Mouse (Mus musculus): ENCODE data around the gene Jph4.
A peak's percentile ranks its signal among the peaks of the same experiment; 100 is the strongest.

Jph4 gene

DNA sequence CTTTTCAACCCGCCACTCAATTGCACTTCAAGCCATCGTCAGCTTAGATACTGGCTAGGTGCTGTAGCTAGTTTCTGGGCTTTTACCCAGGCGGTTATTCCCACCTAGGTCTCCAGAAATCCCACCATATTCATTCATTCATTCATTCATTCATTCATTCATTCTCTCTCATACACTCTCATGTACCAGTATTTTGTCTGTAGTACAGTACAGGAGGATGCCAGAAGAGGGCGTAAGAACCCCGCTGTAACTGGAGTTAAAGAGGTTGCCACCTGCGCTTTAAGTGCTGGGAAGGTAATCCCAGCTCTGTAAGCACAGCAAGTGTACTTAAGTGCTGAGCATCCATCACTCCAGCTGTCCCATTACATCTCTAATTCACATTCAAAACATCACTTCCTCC, 22.8 kb downstream of the Jph4 start:
- DNase-seq = peak; percentile 52

DNA sequence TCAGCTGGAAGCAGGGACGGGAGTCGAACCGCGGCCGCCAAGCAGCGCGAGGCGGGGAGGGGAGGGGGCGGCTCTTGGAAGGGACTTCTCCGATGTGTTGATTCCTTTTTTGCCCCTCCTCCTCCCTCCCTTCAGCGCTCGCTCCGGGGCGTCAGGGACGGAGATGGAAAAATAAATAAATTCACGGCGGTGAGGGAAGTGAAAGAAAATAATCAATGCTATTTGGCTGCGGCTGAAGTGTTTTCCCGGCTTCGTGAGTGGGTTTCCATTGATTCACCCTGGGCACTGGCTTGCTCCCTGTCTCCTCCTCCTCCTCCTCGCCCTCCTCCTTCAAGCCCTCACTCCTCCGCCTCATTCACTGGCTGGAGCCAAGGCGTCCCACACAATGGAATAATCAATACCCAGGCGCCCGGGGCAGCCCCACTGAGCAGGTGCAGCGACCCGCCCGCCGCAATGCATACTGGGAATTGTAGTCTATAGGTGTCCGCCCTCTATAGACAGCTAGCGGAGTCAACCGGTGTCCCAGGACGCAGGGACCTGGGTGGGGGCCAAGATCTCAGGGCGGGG, 24.6 kb downstream of the Jph4 start, which contains the start of gene Zfhx2:
Zfhx2 (minus strand) TSS at position 314 of the 567 bp plus-strand sequence.
- peak; percentile 97 for DNase-seq

DNA sequence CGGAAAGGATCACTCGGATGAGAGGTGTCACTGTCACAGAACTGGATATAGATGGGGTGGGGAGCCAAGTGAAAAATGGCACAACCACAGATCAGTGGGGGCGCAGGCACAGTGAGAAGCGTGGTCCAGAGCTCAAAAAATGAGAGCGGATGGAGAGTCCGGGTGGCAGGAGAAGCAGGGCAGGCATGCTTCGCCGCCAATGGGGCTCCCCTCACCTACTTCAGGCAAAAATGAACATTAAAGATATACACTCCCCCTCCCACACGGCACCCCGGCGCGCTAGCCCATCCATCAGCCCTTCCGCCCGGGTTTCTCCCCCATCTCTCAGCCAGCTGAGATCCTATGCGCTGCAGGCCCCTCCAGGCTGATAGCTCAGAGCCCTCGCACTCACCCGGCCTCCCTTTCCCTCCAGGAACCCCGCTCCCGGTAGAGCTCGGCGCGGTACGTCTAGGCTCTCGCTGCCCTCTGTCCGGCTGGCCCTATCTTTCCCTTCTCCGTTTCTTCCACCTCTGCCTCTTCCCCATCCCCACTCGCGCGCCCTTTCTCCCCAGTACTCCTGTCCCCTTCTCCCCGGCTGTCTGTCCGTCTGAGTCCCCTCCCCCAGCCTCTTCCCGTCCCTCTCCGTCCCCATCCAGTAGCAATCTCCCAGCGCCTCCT, 25.4 kb downstream of the Jph4 start:
- peak; percentile 72 for DNase-seq

DNA sequence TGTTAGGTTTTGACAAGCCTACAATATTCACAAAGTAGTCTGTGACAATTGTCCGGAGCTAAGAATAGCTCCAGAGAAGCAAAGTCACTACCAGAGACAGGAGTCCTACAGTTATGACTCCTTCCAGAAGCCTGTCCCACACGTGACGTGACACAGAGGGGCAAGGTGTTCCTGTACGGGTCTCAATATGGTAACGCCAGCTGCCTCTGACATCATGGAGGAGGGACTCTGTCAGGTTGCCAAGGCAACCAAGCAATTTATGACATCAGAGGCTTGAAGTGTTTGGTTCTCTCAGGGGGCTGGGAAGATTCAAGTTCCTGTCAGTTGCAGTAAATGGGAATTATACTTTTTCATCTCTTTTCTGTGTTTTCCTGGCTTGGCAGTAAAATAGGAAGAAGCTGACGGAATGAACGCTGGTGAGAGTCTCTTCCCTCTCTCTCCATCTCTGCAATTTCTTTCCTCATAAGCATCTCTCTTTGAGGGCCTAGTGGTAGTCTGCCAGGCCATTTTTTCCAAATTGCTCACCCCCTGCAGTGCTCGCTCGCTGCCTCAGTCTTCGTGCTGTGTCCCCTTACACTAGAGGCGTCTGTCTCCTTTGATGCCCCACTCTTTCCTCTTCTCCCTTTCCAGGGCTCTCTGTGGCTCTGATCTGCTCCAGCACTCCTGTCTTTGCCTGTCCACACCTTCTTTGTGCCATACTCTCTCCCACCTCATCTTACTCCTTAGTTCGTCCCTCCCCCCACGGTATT, 27.4 kb downstream of the Jph4 start:
- peak; percentile 70 for DNase-seq

DNA sequence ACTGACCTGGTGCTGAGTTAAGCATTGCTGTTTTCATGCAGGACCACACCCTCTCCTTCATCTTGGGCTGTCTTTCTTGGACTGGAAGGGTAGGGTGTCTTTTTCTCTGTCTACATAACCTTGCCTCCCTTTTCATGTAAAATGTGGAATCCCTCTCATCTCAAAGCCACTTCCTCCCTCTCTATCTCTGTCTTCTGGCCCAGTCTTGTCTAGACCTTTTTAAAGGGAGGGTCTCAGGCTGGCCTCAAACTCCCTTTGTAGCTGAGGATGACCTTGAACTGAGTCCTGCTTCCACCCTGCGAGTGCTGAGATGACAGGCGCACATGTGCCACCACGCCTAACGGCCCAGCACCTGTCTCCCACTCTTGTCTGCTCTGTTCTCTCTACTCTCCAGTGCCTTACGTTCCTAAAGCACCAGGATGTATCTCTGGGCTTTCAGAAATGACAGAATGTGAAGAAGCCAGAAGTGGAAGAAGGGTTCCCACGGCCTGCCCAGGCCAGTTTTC, 30.7 kb downstream of the Jph4 start:
- DNase-seq = no peak

DNA sequence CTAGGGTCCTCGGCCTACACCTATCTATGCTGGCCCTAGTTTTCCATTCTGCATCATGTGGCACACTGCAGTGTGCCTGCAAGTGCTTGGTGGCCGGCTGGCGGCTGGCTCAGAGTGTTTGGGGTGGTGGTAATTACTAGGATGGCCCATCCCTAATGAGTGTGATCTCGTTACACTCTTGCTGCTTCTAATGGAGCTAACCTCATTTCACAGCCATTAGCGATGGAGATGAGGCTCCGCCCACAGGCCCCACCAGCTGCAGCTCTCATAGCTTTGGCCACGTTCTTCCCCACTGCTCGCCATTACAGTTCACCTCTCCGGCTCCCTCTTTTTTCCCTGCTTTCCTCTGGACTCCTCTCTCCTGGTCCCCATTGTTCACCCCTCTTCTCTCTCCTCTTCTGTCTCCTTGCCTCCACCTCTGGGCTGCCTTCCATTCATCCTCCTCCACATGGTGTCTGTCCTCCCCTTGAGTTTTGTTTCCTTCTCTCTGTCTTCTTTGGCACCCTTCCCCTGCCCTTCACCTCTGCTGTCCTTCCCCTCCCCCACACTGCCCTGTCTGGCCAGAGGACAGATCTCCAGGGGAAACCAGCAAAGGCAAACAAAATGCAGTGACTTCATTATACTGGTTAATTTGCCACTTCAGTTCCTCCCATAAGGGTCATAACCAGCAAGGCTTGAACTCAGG, 31.3 kb downstream of the Jph4 start:
- DNase-seq = peak; percentile 52

DNA sequence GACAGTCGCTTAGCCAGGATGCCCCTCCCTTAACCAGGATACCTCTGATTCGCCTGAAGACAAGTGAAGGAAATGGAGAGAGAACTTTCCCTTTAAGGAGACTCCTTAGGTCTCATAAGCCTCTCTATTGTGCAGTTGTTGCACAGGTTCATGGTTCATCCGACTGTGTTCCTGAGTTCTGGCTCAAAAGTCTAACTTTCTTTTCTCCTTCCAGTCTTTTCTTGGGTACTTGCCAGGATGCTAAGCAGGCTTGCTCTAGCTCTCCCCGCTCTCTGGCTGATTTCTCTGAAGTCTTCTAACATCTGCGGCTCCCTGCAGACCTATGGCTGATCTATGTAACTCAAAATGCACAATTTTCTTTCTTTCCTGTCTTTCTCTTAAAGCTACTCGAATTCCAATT, 33.3 kb downstream of the Jph4 start:
- no peak for DNase-seq

DNA sequence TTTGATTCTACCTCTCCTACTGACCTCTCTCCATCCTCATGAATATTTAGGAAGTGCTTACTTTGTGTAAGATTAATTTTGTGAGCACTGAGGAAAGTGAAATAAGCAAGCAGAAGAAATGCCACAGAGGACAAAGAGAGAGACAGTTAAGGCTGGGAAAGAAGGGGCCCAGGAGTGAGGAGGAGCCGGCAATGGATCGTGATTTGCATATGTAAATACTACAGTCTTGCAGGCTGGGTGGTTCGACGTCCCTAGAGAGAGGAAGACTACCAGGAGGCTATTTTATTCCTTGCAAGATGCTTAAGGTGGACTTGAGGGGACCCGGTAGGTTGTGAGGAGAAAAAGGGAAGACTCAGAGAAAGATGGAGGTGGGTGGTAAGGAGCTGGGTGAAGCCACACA, 35.6 kb downstream of the Jph4 start:
- no peak for DNase-seq

DNA sequence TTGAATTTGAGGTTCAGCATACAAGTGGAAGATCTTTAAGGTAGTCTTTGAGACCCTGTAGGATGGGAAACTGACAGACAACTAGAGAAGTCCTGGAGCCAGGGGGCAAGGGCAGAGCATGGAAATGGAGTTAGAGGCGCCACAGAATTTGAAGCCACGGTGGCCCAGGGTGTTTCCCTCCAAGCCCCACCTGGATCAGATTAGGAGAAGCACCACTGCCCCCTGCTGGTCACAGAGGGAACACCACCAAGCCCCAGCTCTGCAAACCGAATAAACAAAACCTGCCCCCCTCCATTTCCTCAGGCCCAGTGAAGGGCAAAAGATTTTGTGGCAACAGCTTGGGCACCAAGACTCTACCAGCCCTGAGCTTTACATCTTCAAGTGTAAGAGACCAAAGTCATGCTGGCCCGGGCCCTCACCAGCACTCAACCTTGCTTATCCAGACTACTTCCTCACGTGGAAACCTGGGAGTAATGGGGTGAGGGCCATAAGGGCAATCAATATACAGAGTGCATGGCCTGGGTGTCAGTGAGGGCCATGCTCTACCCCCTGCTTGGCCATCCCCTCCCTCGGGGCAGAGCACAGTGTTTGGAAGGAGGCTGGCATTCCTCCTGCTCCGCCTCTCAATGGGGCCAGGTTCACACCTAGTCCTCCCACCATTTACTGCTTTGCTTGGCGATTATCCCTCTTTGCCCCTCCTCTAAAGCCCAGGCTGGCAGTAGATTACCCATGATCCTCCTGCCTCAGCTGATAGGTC, 37.3 kb downstream of the Jph4 start:
- peak; percentile 83 for DNase-seq

DNA sequence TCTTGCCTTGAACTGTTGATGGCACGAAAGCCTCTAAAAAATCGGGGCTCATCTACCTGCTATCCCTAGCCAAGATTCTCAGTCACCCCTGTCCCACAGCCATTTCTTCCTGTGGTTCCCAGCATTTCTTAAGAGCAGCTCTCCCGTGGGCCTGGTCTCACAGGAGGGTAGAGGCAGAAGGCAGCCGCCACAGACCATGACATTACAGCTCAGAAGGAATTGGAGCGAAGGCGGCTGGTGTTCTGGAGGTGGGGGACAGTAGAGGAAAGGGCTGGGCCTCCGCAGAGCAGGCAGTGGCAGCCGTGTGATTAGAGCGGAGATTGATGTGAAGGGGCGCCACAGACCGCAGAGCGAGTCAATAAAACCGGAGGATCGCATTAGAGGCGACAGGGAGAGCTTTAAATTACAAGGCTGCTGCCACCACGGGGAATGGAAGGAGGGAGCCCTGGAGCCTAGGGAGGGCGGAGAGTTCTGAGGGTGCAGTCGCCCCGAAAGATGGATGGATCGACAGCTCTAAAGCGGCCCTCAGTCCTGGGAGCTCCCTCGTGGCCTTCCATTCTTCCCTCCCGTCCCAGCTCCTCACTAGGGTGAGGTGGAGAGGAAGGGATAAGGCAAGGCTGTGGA, 38.3 kb downstream of the Jph4 start:
- peak; percentile 50 for DNase-seq

DNA sequence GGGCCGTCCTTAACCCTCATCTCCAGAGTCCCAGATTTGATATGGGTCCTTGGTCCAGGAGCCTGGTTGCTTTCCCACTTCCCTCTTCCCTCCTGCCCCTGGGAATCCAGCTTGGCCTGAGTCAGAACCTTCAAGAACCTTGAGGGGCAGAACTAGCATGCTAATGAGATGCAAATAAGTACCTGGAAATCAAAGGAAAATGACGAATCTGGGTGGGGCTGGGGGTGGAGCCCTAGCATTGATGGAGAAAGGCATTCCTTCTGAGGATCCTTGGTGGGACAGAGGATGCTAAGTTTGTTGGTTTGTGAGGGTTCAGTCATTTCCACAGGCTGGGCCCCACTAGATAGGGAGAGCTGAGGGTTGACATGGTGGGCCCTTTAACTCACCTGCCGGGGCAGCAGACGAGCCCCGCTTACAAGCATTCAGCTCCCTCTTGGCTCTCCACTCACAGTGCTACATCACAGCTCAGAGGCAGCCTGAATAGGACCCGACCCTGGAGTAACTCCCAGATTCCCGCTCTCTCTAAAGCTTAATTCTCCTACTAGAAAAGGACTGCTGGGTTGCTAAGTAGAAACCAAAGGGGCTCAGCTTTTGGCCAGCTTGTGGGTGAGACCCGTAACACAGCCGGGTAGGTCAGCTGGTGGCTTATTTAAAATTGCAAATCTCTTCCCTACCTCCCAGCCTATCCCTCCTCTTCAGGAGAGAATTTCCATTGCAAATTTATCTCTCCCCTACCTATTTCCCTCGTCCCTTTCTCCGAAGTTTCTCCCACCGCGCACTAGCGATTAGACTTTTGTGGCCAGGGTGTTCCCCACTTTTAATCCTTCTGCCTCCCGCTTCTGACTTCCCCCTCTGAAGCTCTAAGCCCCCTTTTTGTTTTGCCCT, 39.0 kb downstream of the Jph4 start:
- DNase-seq = no peak

DNA sequence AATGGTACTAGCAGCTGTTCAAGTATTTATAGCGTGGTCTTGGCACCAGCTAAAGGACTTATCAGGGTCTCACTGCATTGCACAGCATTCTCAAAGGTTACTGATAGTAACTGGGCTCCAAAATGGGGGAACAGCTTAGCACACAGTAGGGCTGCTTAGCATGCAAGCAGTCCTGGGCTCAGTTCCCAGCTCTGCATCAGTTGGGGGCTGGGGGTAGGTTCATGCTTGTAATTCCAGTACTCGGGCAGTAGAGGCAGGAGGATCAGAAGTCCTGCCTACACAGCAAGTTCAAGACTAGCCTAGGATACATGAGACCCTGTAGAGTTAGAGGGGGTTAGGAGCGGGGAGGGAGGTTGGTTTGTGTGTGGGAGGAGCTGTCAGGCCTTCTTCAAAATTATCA, 39.8 kb downstream of the Jph4 start:
- DNase-seq = no peak

DNA sequence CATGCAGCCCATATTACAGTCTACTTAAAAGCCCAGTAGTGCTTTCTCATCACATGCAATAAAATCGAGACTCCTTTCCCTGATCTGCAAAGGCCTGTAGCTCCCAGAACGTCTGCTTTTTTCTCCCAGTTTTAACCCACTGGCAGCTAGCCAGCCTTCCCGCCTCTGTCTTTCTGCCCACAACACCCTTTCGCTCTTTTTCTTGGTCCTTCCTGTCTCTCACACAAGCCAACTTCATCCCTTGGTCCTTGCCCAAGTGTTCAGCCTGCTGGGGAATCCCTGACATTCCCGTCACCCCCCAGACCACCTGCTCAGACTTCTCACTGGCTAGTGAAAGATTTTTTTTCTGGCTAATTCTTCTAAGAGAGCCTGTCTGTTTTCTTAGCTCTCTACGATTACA, 40.5 kb downstream of the Jph4 start:
- peak; percentile 65 for DNase-seq

DNA sequence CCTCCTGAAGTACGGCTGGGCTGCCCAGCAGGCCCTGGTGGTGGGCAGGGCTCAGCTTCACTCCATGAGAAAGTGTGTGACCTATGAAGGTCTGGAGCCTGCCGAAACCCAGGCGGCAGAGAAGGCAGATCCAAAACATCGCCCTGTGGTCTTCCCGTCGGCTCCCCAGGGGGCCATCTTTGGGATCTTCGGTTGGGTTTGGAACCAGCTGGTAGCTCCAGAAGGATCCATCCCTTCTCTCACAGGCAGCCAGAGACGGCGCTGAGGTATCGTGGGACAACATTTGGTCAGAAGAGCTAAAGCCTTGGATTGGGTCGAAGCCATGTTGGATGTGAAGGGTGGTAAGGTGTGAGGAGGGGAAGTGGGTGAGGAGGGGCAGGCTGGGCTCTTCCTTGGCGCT, 42.3 kb downstream of the Jph4 start:
- DNase-seq = peak; percentile 62

DNA sequence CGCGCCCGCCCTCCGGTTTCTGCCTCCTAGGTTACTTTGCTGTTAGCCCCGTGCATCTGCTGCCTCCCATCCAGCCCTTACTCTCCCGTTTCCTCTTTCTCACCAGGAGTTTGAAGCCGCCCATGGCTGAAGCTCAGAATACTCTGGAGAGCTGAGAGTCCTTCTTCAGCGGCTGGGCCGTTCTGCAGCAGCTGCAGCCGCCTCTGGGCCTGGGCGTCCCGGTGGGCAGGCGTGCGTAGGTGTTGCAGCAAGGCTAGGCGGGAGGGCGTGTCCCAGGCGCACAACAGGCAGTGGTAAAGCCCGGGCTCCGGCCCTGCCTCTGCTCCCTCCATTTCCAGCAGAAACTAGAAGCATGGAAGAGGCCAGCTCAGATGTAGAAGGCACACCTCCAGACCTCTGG, 45.0 kb downstream of the Jph4 start:
- DNase-seq = peak; percentile 40

DNA sequence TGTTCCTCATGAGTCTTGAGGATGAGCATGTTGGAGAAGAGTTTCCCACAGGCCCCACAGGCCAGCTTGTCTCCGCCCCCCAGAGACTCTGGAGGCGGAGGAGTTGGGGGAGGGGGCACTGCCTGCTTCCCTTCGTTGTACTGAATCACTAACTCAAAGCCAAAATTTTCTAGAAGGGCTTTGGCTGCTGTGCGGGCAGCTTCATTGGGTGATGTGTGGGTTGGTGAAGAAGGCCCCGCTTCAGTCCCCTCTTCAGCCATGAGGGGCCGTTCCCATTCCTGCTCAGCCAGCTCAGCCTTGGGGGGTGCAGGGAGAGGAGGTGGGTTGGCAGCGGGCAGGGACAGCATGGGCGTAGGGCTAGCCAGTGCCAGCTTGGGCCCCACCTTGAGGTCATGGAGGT, 50.7 kb downstream of the Jph4 start:
- peak; percentile 62 for DNase-seq

DNA sequence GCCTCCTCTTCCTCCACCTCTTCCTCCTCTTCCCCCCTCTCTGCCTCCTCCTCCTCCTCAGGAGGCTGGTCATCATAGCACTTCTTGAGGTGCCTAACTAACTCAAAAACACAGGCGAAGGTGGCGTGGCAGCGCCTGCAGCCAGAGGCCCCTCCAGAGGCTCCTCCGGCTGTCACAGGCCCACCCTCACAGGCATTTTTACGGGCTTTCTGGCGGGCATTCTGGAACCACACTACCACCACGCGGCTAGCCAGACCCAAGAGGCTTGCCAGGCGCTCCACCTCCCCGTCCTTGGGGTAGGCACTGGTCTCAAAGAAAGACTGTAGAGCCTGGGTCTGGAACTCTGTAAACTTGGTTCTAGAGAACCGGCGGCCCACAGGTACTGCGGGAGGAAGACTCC, 51.3 kb downstream of the Jph4 start:
- DNase-seq = no peak

DNA sequence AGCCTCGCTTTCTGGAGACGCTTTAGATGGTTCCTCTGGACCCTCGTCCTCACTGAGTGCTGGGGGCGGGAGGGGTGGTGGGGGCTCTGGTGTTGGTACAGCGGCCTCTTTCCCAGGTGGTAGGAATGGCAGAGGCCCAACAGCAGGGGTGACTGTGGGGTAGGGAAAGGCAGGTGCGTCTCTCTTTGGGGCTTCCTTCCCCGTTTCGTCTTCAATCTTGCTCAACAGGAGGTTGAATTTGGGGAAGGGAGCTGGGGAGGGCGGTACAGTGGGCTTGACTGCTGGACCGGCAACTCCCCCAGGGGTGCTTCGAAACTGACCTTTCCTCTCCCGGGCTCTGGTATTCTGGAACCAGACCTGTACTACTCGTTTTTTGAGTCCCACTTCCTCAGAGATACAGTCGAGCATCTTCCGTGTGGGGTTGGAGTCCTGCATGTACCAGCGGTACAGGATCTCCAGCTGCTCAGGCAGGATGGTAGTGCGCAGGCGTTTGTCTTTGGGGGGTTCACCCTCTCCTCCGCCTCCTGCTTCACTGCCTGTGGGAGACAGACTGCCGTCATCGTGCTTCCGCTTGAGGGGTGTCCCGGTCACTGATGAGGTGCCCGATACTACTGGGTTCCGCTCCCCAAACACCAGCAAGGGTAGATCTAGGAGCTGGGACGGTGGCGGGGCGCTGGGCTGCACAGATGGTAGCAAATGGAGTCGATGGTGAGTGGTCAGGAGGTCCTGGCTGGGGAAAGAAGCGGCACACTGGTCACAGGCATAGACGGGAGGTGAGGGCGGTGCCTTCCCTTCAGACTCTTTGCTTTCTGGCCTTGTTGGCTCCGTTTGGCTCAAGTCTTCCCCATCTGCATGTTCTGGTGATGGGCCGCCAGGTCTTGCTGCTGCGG, 52.0 kb downstream of the Jph4 start:
- DNase-seq = peak; percentile 79

DNA sequence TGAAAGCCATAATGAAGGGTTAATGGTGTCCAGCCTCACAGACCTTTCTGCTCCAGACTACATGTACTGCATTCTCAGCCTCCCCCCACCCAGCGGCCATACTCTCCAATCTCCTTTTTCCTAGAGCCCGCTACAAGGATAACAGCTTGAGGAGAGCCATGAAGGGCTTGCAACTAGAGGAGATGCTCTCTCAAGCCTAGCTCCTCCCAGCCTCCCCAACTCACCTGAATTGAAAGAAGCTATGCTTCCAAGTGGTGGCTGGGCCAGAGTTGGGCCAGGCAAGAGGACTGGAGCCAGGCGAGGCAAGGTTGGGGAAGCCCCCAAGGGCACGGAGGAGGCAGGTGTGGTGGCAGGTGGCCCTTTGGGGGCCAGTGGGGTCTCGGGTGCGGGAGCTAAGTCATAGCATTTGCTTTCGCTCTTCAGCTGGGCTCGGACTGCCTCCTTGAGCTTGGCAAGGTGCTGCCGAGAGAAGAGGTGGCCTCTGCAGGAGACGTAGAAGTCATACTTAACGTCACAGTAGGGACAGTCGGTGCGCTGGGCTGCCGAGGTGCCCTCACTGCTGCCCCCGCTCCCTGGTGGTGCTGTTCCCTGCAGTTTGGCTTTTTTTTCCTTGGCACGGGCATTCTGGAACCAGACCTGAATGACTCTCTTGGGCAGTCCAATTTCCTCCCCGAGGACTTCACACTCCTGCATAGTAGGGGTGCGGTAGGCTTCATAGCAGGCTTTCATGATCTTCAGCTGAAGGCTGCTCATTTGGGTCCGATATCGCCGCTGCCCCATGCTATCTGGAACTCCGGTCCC, 53.0 kb downstream of the Jph4 start:
- DNase-seq = peak; percentile 78
